Mouse (Mus musculus) neural tube, embryonic 12.5 days (tissue): ENCODE data around the gene Sez6l. TPM values are rescaled to one million over a fixed set of nuclear protein-coding genes. Genes with fewer than 3 reads are reported as not detected.

Source experiments
- ATAC-seq: fragments of 200-750 bp; cut with Nextera tagmentation; 2 replicates; pipeline ENCODE4 v1.8.0; 2017; ENCODE audit warnings: low read depth, mild to moderate bottlenecking, moderate TSS enrichment, moderate library complexity; ENCODE audit not compliant: low FRiP score
- H3K27ac ChIP-seq: fragments of 300-500 bp; sonication (generic); 2 replicates; pipeline ENCODE4 v1.5.1; 2016
- H3K27me3 ChIP-seq: fragments of 300-500 bp; sonication (generic); replicated peaks from 2 replicates; pipeline ENCODE4 v1.6.1; 2016; ENCODE audit warnings: mild to moderate bottlenecking
- H3K36me3 ChIP-seq: fragments of 300-500 bp; sonication (generic); 2 replicates; pipeline ENCODE4 v1.6.1; 2016; ENCODE audit warnings: mild to moderate bottlenecking
- H3K4me1 ChIP-seq: fragments of 300-500 bp; sonication (generic); 2 replicates; pipeline ENCODE4 v1.6.1; 2016
- H3K4me2 ChIP-seq: fragments of 300-500 bp; sonication (generic); replicated peaks from 2 replicates; pipeline ENCODE4 v1.6.1; 2016; ENCODE audit warnings: mild to moderate bottlenecking
- H3K4me3 ChIP-seq: fragments of 300-500 bp; sonication (generic); 2 replicates; pipeline ENCODE4 v1.5.1; 2016
- H3K9ac ChIP-seq: fragments of 300-500 bp; sonication (generic); 2 replicates; pipeline ENCODE4 v1.6.1; 2016; ENCODE audit warnings: mild to moderate bottlenecking
- H3K9me3 ChIP-seq: fragments of 300-500 bp; sonication (generic); 2 replicates; pipeline ENCODE4 v1.6.1; 2016; ENCODE audit warnings: mild to moderate bottlenecking
- WGBS: fragments of 180-500 bp; shearing (Covaris S2); methylation state at CpG from one replicate; pipeline ENCODE4 v1.1.7; 2016; 5-methylcytosine and 5-hydroxymethylcytosine counted together
- polyA plus RNA-seq: library from polyadenylated mRNA; unstranded; fragments of >200 nt; fragmentation: Nextera tagmentation; extraction: Ambion mirVana; gene quantifications from 2 replicates; pipeline ENCODE4 v1.2.1, GENCODE M21; 2016

Sez6l gene
- polyA plus RNA-seq, 1 experiment from 2014 or later = 13.0 TPM

DNA sequence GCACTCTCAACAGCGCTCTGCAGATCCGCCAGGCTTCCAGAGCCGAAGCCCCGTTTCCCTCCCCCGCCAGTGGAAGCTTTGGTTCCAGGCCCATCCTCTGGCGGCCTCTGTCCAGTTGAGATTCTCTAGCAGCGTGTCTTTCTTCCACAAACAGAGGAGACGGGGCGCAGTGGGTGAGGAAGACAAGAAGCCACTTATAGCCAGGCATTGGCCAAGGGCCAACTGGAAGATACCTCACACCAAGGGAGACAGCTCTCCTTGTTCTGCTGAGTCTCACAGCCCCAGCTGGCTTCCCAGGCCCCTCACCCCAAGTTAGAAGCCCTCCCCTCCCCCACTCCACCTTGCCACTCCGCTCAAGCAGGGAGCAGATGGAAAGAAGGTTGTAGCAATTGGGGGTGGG lies 765 bp upstream of the Sez6l start:
- Histone ChIP-seq H3K27me3 (peaks cover 37% of the 10 kb centered on the region), H3K27ac (no peak overlapping the region), H3K9ac (0 out of 2 replicates have a peak overlapping the region, but pooled peaks have one; percentile 73), H3K36me3 (no peaks in the 10 kb centered on the region), H3K4me1 (peaks cover 32% of the 10 kb centered on the region), H3K4me2 (peak overlapping the region; percentile 82), H3K9me3 (no peaks in the 10 kb centered on the region), H3K4me3 (peak overlapping the region; percentile 53)
- ATAC-seq = peak; percentile 63
- 7% methylated on average over 10 of the region's 10 CpGs for WGBS

DNA sequence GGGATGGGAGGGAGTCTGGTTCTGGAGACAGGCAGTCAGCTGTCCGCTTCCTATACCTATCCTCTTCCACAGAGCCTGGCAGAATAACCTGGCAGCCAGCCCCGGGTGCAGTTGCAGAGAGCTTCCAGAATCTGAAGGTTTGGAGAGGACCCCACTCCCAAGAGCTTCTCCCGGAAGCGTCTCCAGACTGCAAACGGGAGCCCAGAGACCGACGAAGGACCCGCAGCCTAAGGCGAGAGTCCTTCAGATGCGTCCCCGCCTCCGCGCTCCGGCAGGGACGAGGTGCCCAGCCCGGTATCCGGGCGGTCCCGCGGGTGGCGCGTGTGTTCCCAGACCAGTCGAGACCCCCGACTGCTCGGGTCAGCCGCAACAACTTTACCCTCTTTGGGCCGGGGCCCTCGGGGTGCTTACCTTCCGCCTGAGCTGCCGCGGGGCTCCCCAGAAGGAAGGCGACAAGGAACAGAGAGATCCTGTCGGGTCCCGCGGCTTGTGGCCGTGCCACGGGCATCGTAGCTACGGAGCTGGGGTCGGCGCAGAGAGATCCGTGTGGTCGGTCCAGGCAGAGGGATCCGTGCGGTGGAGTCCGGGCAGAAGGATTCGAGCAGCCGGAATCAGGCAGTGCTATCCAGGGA lies 508 bp downstream of the Sez6l start:
- under 1% methylated on average over 48 of the region's 48 CpGs for WGBS
- peak; percentile 18 for ATAC-seq
- peak overlapping the region; percentile 53 for H3K4me3 ChIP-seq
- H3K36me3 ChIP-seq = no peaks in the 10 kb centered on the region
- H3K4me1 ChIP-seq = peaks cover 32% of the 10 kb centered on the region
- peaks cover 37% of the 10 kb centered on the region for H3K27me3 ChIP-seq
- peak overlapping the region; percentile 73 for H3K9ac ChIP-seq
- H3K4me2 ChIP-seq = peak overlapping the region; percentile 82
- H3K9me3 ChIP-seq = 0 out of 2 replicates have a peak, but pooled peaks cover 4% of the 10 kb centered on the region
- H3K27ac ChIP-seq = peak overlapping the region; percentile 37; the same call in 1 of the 2 replicates

DNA sequence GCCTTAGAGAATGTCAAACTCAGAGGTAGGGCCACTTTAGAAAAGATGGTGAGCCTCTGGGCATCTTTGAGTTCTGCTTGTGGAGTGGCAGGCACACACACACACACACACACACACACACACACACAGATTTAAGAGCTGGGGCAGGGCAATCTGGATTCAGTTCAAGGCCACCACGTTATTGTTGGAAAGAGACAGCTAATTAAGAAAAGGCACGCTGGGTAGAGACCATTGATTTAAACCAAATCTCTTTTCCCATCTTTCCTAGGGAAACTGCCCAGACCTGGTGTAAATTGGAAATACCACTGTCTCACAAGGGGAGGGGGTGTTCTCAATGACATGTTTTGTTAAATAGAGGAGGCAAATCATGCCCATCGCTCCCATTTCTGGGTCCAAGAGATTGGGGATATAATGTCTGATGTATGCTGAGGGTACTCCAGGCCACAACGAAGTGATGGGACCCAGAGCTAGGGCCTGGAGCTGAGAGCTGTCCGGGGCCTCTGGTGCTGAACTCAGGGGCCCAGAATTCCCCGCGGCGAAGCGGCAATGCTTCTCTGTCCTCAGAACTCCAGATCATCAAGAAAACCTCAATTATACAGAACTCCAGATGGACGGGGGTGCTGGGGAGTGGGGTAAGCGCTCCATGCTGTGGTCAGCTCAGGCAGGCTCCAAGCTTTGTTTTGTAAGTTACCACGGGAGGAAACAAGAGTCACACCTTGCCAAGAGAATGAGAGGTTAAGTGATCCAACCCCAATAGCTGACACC lies 1.7 kb downstream of the Sez6l start:
- peak overlapping the region; percentile 82 for H3K4me2 ChIP-seq
- H3K27ac ChIP-seq = no peak overlapping the region
- peaks cover 37% of the 10 kb centered on the region for H3K27me3 ChIP-seq
- peak overlapping the region; percentile 53 for H3K4me3 ChIP-seq
- H3K36me3 ChIP-seq = no peaks in the 10 kb centered on the region
- ATAC-seq = no peak
- peak overlapping the region; percentile 73; the same call in 1 of the 2 replicates for H3K9ac ChIP-seq
- 0 out of 2 replicates have a peak, but pooled peaks cover 4% of the 10 kb centered on the region for H3K9me3 ChIP-seq
- peaks cover 32% of the 10 kb centered on the region for H3K4me1 ChIP-seq
- 8% methylated on average over 12 of the region's 12 CpGs for WGBS

DNA sequence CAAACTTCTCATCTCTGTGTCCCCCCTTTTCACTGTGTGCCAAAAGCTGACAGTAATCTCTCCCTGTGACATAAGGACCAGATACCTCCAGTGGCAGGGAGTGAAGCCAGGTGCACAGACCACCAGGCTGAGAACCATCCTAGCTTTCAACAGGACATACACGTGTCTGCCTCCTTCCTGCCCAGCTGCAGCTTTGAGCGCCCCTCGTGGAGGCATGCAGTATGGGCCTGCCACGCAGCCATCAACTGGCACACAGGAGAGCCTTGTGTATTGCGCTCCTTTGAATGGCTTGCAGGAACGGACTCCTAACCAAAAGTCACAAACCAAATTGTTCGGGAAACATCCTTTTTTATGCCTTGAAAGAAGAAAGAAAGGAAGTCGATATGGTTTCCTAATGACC lies 3.1 kb downstream of the Sez6l start:
- H3K9me3 ChIP-seq = 0 out of 2 replicates have a peak, but pooled peaks cover 4% of the 10 kb centered on the region
- H3K9ac ChIP-seq = no peak overlapping the region
- H3K4me2 ChIP-seq = peak overlapping the region; percentile 82
- H3K36me3 ChIP-seq = no peaks in the 10 kb centered on the region
- H3K27ac ChIP-seq = no peak overlapping the region
- ATAC-seq = no peak
- H3K27me3 ChIP-seq = peaks cover 37% of the 10 kb centered on the region
- no peak overlapping the region for H3K4me3 ChIP-seq
- WGBS = 14% methylated on average over 8 of the region's 8 CpGs
- peaks cover 32% of the 10 kb centered on the region for H3K4me1 ChIP-seq

DNA sequence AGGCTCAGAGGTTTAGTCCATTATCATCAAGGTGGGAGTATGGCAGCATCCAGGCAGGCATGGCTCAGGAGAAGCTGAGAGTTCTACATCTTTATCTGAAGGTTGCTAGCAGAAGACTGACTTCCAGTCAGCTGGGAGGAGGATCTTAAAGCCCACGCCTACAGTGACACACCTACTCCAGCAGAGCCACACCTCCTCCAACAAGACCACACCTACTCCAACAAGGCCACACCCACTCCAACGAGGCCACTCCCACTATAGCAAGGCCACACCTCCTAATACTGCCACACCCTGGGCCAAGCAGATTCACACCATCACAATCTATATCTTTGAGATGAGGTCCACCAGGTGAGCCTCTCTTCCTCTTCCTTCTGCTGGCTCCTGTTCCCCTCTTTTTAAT lies 4.8 kb downstream of the Sez6l start:
- Histone ChIP-seq H3K4me1 (peaks cover 22% of the 10 kb centered on the region), H3K27me3 (peaks cover 27% of the 10 kb centered on the region), H3K27ac (no peak overlapping the region), H3K9me3 (0 out of 2 replicates have a peak, but pooled peaks cover 4% of the 10 kb centered on the region), H3K4me2 (no peak overlapping the region), H3K36me3 (no peaks in the 10 kb centered on the region), H3K9ac (no peak overlapping the region), H3K4me3 (no peak overlapping the region)
- ATAC-seq = no peak
- WGBS = 58% methylated on average over 2 of the region's 2 CpGs

DNA sequence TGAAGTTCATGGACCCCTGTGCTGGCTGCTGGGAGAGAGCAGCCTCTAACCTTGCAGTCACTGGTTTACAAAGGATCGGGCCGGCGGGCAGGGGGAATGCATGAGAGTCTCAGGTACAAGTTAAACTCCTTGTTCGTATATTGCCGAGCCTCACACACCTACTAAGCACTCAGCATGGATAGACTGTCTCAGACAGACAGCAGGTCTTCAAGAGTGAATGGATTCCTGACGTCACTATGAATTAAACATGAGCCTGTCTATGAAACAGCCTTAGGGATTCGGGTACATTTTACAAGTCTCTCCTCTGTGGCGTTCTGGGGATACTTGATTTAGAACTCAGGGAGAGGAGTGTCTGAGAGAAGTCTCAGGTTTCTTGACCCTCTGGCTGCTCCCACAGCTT lies 11.5 kb downstream of the Sez6l start:
- H3K27ac ChIP-seq = no peak overlapping the region
- no peak for ATAC-seq
- 53% methylated on average over 8 of the region's 8 CpGs for WGBS

DNA sequence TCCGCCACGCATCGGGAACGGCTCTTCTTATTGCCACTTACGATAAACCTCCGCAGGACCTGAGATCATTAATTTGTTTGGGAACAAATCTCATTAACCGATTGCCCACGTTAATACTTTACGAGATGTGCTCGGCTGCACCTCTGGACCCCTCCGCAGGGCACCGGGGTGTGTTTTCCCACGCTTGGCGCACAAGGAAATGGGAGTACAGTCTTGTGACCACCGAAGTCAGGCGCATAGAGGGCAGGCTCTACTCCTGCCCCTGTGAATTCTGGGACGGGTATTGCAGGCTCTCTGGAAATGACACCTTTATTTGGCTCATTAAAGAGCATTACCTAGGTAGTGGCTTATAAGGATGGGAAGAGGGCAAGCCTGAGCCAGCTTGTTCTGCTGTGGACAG lies 11.9 kb downstream of the Sez6l start:
- Histone ChIP-seq H3K4me3 (no peak overlapping the region), H3K9ac (no peak overlapping the region), H3K4me2 (no peak overlapping the region), H3K27me3 (no peaks in the 10 kb centered on the region; the same call in 1 of the 2 replicates), H3K9me3 (no peaks in the 10 kb centered on the region), H3K27ac (no peak overlapping the region), H3K4me1 (peaks cover 39% of the 10 kb centered on the region), H3K36me3 (no peaks in the 10 kb centered on the region)
- no peak for ATAC-seq
- WGBS = 81% methylated on average over 17 of the region's 17 CpGs

More for the DNA sequence above, 11.5 kb downstream of the Sez6l start:
- no peaks in the 10 kb centered on the region for H3K36me3 ChIP-seq
- H3K4me3 ChIP-seq = no peak overlapping the region
- no peak overlapping the region for H3K9ac ChIP-seq
- H3K27me3 ChIP-seq = no peaks in the 10 kb centered on the region; the same call in 1 of the 2 replicates
- peaks cover 38% of the 10 kb centered on the region for H3K4me1 ChIP-seq
- H3K9me3 ChIP-seq = no peaks in the 10 kb centered on the region
- no peak overlapping the region for H3K4me2 ChIP-seq

DNA sequence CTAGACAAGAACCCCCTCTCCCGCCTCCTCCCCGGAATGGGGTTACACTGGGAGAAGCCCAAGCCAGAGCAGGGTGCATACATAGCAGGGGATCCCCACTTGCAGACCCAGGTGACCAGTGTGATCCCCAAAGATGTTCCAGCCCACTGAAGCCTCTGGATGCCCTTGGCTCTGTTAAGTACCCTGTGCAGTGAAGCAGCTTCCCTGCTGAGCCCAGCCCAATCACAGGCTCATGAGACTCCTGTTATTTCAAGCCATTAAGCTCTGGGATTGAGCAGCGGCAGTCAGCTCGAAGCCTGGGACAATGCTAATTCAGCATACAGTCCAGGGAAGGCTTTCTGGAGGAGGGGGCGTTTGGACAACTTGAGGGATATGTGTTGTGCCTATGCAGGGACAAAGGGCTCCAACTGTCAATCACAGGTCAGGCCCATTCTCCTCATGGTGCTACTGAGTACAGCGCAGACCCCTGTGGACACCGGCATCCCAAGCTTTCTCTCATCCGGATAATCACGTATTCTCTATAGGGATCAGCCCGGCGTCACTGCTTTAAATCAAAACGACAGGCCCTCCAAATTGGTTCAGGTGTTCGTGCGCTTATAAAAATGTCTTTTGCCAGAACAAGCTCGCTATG lies 16.0 kb downstream of the Sez6l start:
- H3K4me1 ChIP-seq = peaks cover 30% of the 10 kb centered on the region
- peak overlapping the region; percentile 12; the same call in 1 of the 2 replicates for H3K4me2 ChIP-seq
- H3K4me3 ChIP-seq = no peak overlapping the region
- WGBS = 32% methylated on average over 15 of the region's 15 CpGs
- no peaks in the 10 kb centered on the region for H3K36me3 ChIP-seq
- H3K9ac ChIP-seq = no peak overlapping the region
- peak overlapping the region; percentile 50; the same call in 1 of the 2 replicates for H3K27ac ChIP-seq
- H3K27me3 ChIP-seq = no peaks in the 10 kb centered on the region; the same call in 1 of the 2 replicates
- peak; percentile 63; the same call in 1 of the 2 replicates for ATAC-seq
- no peaks in the 10 kb centered on the region for H3K9me3 ChIP-seq

DNA sequence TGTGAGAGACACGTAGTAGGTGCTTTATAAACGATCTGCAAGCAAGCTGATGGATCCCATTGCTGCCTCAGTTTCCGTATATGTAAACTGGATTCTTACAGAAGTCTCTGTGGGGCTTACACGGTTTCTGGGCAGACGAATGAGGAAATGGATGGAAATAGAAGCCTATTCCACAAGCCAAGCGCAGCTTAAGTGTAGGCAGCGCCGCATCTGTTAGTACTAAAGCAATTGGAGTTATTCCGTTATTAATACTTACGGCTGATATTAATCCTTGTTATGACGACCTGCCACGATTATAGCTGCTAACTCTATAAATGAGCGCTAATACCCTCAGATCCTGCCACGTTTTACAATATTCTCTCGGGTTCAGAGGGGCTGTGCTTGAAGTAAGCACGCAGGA lies 16.8 kb downstream of the Sez6l start:
- peaks cover 22% of the 10 kb centered on the region for H3K4me1 ChIP-seq
- no peak overlapping the region for H3K4me3 ChIP-seq
- no peaks in the 10 kb centered on the region for H3K36me3 ChIP-seq
- H3K9me3 ChIP-seq = no peaks in the 10 kb centered on the region
- 79% methylated on average over 16 of the region's 16 CpGs for WGBS
- no peaks in the 10 kb centered on the region; the same call in 1 of the 2 replicates for H3K27me3 ChIP-seq
- no peak overlapping the region for H3K27ac ChIP-seq
- no peak overlapping the region for H3K4me2 ChIP-seq
- H3K9ac ChIP-seq = no peak overlapping the region
- no peak for ATAC-seq

DNA sequence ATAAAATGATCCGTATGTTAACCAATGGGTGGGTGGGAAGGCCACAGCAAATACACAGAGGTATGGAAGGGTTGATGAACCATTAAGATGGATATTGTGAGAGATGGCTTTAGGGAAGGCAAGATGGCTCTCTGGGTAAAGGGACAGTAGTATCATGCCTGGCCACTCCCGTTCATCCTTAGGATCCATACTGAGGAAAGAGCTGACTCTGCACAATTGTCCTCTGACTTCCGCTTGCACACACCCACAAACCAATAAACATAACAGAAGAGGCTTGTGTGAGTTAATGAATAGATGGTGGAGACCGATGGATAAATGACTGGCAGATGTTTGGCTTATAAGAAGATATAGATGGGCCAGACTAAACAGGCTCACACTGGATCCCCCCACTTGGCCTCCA lies 19.6 kb downstream of the Sez6l start:
- no peaks in the 10 kb centered on the region for H3K36me3 ChIP-seq
- 80% methylated on average over 4 of the region's 4 CpGs for WGBS
- no peak for ATAC-seq
- no peak overlapping the region for H3K27ac ChIP-seq
- H3K4me2 ChIP-seq = no peak overlapping the region
- no peak overlapping the region for H3K4me3 ChIP-seq
- H3K9me3 ChIP-seq = no peaks in the 10 kb centered on the region
- no peak overlapping the region for H3K9ac ChIP-seq
- H3K27me3 ChIP-seq = no peaks in the 10 kb centered on the region; the same call in 1 of the 2 replicates
- peaks cover 18% of the 10 kb centered on the region for H3K4me1 ChIP-seq

DNA sequence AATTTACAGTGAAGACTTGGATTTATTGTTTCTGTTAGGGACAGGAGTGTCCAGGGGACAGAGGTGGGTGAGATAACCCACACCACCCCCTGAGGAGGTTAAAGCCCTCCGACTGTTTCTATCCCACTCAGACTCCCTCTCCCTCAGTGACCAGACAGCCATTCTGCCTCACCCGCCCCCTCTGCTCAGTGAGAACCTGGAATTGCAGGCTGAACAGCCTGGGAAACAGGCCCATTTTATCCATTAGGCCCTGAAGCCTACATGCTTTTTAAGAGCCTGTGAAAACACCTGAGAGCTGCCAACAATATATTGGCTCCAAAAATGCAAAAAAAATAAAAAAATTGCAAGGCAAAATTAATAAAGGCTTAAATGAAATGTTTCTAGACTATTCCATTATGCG lies 20.3 kb downstream of the Sez6l start:
- H3K9me3 ChIP-seq = no peaks in the 10 kb centered on the region
- ATAC-seq = no peak
- no peaks in the 10 kb centered on the region for H3K36me3 ChIP-seq
- H3K4me3 ChIP-seq = no peak overlapping the region
- 69% methylated on average over 3 of the region's 3 CpGs for WGBS
- no peak overlapping the region for H3K9ac ChIP-seq
- no peaks in the 10 kb centered on the region for H3K27me3 ChIP-seq
- no peak overlapping the region for H3K4me2 ChIP-seq
- peaks cover 20% of the 10 kb centered on the region for H3K4me1 ChIP-seq
- H3K27ac ChIP-seq = no peak overlapping the region

DNA sequence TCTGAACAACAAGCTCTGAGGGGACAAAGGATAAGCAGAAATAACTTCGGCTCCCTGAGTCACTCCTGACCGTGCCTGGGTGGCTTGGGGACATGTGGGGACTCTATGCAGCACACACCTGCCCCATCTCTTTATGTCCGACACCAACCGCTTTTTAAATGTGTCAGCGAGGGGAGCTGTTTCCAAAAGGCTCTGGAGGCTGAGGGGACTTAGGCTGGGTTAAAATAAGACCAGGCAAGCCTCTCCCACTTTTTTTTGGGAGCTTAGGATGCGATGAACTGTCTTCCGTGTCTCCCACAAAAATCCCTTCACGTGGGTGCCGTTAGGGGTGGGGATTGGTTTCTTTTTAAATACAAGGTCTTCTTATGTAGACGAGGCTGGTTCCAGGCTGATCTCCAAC lies 22.5 kb downstream of the Sez6l start:
- ATAC-seq = no peak

More for the DNA sequence above, 22.5 kb downstream of the Sez6l start:
- H3K4me1 ChIP-seq = peaks cover 20% of the 10 kb centered on the region
- no peaks in the 10 kb centered on the region for H3K27me3 ChIP-seq
- H3K27ac ChIP-seq = no peak overlapping the region
- WGBS = 69% methylated on average over 10 of the region's 10 CpGs
- H3K4me2 ChIP-seq = no peak overlapping the region
- H3K36me3 ChIP-seq = no peaks in the 10 kb centered on the region
- H3K9me3 ChIP-seq = no peaks in the 10 kb centered on the region
- H3K4me3 ChIP-seq = no peak overlapping the region
- H3K9ac ChIP-seq = no peak overlapping the region
